Mouse (Mus musculus): ENCODE data around the gene Ank3. TPM values are rescaled to one million over a fixed set of nuclear protein-coding genes. Genes with fewer than 3 reads are reported as not detected.

Ank3 gene
- total RNA-seq, 2 experiments from 2014 or later, result 0.77 TPM; not detected in 1

- ATAC-seq (replicated peaks; ENCODE audit: low FRiP score, poor library complexity, severe bottlenecking), result no peak
These were observed 300.1 kb downstream of the Ank3 start for GRCm38 (mm10) chr10:69698699-69699098.

DNA sequence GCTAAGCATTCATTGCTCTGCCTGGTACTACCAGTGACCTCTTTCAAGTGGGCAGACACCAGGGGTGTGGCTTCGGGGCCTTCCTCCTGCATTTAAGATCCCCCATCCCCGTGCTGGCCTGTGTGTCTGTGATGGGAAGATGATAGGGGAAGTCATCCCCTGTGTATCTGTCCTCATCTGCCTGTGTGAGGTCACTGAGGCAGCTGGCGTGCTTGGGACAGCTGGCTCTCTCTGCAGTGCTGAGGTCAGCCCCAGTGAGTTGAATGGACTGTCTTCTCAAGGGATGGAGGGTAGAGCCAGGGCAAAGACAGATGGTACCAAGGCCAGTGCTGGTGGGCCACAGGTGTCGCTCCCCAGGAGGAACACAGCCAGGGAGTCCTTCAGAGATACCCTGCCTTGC, 302.7 kb downstream of the Ank3 start:
- no peak for ATAC-seq (replicated peaks; ENCODE audit: low FRiP score, poor library complexity, severe bottlenecking)

DNA sequence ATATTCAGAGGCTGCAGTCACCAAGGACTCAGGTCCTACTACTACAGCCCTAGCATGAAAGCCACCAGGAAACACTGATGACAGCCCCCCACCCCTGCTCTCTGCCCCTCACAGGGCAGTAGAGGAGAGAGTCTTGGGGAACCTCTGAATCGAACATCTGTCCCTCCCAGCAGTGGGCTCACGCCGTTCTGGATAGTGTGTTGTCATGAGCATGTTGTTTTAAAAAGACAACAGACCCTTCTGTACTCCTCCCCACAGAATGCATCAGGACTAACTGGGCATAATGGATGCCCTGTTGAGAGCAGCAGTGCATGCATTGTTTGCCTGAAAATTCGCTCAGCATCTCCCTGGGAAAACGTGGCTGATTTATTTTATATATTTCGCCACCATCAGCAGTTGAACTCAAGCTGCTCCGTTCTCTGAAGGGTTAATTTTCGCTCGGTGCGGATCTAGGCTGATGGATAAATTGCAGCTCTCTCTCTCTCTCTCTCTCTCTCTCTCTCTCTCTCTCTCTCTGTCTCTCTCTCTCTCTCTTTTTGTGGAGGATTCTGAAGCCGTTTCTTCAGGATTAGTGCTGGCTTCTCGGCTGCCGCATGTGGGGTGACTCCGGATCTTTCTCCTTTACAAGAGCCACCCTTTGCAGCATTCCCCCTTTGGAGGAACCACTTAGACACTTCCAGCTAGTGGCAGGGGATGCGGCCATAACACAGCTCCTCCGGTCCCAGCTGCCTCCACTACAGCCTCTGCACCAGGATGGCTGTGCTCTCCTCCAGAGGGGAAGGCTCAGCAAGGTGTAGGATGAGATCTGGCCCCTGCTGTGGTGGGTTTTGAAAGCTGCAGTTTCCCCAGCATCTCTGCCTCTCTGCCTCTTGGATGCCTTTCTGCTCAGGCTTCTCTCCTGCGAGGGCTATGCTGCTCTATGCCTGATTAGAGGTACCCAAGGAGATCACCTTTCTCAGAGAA, 307.5 kb downstream of the Ank3 start:
- no peak for ATAC-seq (replicated peaks; ENCODE audit: low FRiP score, poor library complexity, severe bottlenecking)

DNA sequence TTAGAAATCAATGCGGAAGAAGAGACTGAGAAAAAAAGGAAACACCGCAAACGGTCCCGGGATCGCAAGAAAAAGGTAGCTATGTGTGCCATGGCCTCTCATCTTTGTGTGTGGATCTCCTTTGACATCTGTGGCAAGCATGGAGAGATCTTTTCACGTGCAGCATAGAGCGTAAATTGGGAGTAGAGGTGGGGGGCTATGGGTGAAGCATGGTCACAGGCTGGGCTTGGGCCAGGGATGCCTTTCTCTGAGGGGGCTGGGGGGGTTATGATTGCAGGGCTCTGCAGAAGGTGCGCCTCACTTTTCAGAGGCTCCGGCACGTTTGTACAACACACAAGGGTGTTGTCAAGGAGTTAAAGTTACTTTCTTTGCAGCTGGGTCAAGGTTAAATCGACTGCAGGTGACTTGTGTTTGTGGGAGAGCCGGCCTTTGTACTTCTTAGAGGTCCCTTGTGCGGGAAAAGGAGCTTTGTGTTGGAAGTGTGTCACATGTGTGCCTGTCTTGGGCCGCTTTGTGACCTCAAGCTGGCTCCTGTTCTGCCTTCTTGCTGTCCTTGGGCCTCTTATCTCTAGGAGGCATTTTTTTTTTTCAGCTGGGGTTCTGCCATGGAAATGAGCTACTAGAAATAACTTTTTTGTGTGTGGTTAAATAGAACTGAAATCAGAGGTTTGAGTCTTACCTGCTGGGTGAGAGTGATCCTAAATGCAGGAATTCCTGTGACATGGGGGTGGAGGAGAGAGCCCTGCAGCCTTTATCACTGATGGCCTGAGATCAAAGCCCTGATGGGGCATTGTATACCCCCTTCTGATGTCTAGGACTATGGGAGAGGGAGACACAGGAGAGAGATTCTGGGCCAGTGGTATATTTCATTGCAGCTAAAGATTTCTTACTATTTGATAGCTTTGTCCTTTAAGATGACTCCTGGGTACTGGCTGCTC, 308.5 kb downstream of the Ank3 start:
- no peak for ATAC-seq (replicated peaks; ENCODE audit: low FRiP score, poor library complexity, severe bottlenecking)

DNA sequence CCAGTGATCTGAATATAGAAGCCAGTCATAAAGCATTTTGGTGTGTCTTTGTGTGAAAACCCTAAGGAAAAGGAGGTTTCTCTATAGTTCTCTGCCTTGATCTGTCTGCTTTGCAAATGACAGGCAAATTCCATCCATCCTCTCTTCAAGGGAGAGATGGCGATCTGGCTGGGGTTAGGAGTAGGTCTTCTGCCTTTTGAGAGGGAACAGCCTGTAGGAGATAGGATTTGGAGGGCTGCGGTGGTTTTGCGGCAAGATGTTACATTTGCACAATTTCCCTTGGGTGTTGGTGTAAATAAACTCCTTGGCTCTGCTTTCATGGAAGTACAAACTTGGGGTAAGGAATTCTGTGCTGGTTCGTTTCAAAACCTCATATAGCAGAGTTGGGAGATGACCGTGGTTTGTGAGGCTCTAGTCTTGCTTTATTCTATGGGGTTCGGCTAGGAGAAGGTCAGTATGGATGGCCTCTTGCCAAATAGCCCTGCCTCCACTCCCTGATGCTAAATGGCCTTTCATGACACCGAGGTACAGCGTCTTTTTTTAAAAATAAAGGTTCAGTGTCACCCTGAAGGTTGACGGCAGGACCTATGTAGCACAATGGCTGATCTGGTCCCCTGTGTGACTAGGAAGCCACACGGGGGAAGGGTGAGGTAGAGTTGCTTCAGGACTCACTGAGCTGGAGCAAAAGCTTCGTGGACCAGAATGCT, 309.4 kb downstream of the Ank3 start:
- ATAC-seq (replicated peaks; ENCODE audit: low FRiP score, poor library complexity, severe bottlenecking), result no peak

DNA sequence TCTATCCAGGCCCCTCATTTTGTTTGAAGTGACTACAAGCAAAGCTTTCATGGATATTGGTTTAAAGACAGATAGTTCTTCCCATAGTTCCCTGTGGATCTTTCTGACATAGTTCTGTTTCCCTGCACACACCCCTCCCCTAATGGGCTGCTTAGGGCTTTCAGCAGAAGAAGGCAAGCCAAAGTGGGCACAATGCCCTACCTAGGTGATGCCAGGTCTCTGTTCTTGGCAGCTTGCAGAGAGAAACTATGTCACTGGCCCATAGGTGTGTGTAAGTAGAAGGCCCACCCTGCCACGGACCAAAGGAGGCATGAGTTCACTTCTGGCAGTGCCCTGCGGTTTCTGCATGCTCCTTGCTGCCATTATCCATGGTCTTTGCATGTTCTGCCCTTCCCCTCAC, 311.1 kb downstream of the Ank3 start:
- no peak for ATAC-seq (replicated peaks; ENCODE audit: low FRiP score, poor library complexity, severe bottlenecking)

DNA sequence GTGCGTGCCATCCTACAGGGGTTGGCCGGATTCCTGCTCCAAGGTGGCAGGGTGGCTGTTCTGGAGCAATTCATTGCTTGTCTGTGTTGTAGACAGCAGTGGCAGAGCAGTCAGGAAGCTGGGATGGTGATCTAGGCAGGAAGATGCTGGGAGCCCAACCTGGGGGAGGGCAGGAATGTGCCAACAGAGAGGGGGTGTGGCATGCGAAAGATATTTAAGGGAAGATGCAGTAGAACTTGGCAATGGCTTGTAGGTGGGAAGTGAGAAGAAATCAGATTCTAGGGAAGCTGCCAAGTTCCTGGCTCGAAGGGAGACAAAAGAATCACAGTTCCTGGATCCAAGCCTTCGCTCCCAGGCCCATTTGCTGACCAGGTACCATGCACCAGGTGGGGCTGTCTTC, 312.2 kb downstream of the Ank3 start:
- ATAC-seq (replicated peaks; ENCODE audit: low FRiP score, poor library complexity, severe bottlenecking), result no peak

DNA sequence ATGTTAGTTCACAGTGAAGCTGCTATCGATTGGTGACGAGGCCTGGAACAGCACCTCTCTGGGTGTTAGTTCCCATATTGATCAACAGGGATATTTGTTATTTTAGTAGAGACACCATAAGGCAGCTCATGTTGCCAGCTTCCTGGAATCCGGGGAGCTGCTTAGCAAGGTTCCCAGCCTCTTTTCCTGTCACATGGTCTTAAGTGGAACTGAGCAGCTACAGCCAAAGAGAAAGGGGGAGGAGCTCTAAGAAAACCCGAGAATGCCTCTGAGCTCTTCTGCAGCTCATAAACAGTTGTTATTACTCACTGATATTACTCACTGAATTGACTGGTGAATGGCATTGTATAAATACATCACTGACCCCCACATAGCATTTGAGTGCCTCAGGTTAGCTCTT, 318.3 kb downstream of the Ank3 start:
- ATAC-seq (replicated peaks; ENCODE audit: low FRiP score, poor library complexity, severe bottlenecking), result no peak

- no peak for ATAC-seq (replicated peaks; ENCODE audit: low FRiP score, poor library complexity, severe bottlenecking)
These were observed 320.8 kb downstream of the Ank3 start for GRCm38 (mm10) chr10:69719421-69719820.

GRCm38 (mm10) chr10:69719901-69720415, 321.4 kb downstream of the Ank3 start:
- ATAC-seq (replicated peaks; ENCODE audit: low FRiP score, poor library complexity, severe bottlenecking), result no peak

DNA sequence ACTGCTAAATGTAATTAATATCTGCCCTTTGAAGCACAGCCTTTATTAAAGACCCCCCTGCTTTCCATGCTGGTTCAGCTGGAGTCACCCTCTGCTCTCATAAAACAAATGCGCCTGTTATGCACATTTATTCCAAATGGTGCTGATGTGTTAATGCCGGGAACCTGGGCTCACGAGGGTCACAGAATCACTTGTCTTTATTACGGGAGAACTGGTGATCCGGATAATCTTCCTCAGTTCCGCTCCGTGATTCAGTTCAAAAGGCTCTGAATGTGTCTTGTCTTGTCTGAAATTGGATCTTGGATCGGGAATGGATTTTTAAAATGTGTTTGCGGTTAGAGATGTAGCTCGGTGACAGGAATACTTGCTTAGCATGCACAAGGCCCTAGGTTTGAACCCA, 321.9 kb downstream of the Ank3 start:
- no peak for ATAC-seq (replicated peaks; ENCODE audit: low FRiP score, poor library complexity, severe bottlenecking)

- ATAC-seq (replicated peaks; ENCODE audit: low FRiP score, poor library complexity, severe bottlenecking), result no peak
These were observed 322.4 kb downstream of the Ank3 start for GRCm38 (mm10) chr10:69720899-69721490.

- ATAC-seq (replicated peaks; ENCODE audit: low FRiP score, poor library complexity, severe bottlenecking), result no peak
These were observed 325.6 kb downstream of the Ank3 start for GRCm38 (mm10) chr10:69724159-69724558.

GRCm38 (mm10) chr10:69725078-69725477, 326.5 kb downstream of the Ank3 start:
- ATAC-seq (replicated peaks; ENCODE audit: low FRiP score, poor library complexity, severe bottlenecking), result no peak

- ATAC-seq (replicated peaks; ENCODE audit: low FRiP score, poor library complexity, severe bottlenecking), result no peak
These were observed 327.7 kb downstream of the Ank3 start for GRCm38 (mm10) chr10:69726265-69726664.

DNA sequence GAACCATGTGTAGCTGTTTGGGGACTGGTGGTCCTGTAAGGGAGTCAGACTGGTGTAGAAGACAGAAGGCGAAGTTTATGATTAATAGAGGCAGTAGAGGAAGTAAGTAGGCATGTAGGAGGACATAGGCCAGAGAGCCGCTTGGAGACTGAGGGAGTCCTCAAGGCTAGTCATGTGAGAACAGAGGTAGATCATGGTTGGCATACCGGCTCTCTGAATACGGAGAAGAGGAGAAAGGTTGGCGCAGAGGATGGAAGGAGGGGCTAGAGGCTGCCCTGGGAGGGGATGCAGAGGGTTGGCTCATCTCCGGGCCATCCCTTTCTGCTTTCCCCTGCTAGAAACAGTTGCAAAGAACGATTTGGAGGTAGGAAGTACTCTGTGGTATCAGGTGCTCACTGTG, 328.2 kb downstream of the Ank3 start:
- no peak for ATAC-seq (replicated peaks; ENCODE audit: low FRiP score, poor library complexity, severe bottlenecking)

DNA sequence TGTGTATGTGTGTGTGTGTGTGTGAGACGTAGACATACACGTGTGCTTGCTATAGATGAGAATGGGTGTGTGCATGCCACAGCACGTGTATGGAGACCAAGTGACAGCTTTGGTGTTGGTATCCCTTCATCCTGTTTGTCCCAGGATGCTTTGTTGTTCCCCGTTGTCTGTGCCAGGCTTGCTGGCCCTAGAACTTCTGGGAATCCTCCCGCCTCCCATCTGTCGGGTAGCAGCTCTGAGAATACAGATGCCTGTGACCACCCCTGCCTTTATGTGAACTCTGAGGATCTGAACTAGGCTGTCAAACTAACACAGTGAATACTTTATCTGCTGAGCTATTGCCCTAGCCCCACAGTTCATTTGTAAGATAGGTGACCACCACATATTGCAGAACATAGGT, 330.3 kb downstream of the Ank3 start:
- ATAC-seq (replicated peaks; ENCODE audit: low FRiP score, poor library complexity, severe bottlenecking), result no peak

DNA sequence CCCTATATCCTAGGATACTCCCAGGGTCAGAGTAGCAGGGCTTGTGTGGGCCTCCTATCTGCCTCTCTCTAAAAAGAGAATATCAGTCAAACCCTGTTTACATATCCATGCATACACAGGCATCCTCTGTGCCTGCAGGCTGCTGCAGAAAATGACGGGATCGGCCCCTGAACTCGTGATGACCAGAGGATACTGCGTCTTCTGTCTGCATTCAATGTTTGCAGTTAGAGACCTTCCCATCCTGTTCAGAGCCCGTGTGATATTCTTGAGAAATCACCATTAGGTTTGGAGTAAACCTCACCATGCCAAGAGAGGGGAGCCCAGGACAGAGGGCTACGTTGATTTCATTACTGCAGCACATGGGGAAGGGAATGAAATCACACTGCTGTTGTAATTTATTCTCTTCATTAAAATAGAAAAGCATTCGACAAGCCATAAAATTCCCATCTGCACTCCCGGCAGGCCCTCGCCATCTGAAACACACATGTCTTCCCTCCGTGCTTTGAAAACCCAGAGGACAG, 331.8 kb downstream of the Ank3 start:
- ATAC-seq (replicated peaks; ENCODE audit: low FRiP score, poor library complexity, severe bottlenecking), result no peak

GRCm38 (mm10) chr10:69731341-69731740, 332.8 kb downstream of the Ank3 start:
- no peak for ATAC-seq (replicated peaks; ENCODE audit: low FRiP score, poor library complexity, severe bottlenecking)

All from erythroblast, adult 5-6 weeks (primary cell).